Mouse (Mus musculus): ENCODE results near the gene Kng2.
"Not testable (repeated sequence)": the region's sequence is repeated elsewhere in the genome, so short reads cannot be mapped to it uniquely, and the experiment has no call there.

Kng2 gene

GRCm38 (mm10) chr16:23028966-23029600 is at the start of gene Kng2:
Gene Kng2, minus strand, starts transcription at chr16:23029482.
- in situ Hi-C loops (cut with MboI; ENCODE audit: unreplicated experiment in 2 of 2): loop anchor here in 1 of 2 experiments (25.0 kb wide), 1 partner anchor 717 kb away; no protein-coding TSS in a partner anchor

- in situ Hi-C loops (cut with MboI; ENCODE audit: unreplicated experiment in 2 of 2): loop anchor here in 1 of 2 experiments (25.0 kb wide), 1 partner anchor 560 kb away; no protein-coding TSS in a partner anchor
Measured at GRCm38 (mm10) chr16:23077516-23077915, 48.2 kb upstream of the Kng2 start.

GRCm38 (mm10) chr16:23060781-23061325 is 31.6 kb upstream of the Kng2 start:
- in situ Hi-C loops (cut with MboI; ENCODE audit: unreplicated experiment in 2 of 2): not testable (repeated sequence)

GRCm38 (mm10) chr16:23059630-23060029 is 30.3 kb upstream of the Kng2 start:
- in situ Hi-C loops (cut with MboI; ENCODE audit: unreplicated experiment in 2 of 2): not testable (repeated sequence)

- in situ Hi-C loops (cut with MboI; ENCODE audit: unreplicated experiment in 2 of 2): not testable (repeated sequence)
Measured at GRCm38 (mm10) chr16:23057668-23058447, 28.6 kb upstream of the Kng2 start, which contains the start of gene Kng1. Gene Kng1, plus strand, starts transcription at chr16:23057865.

- in situ Hi-C loops (cut with MboI; ENCODE audit: unreplicated experiment in 2 of 2): loop anchor here in 1 of 2 experiments (5.0 to 25.0 kb wide), 2 partner anchors 169 to 734 kb away; no protein-coding TSS in a partner anchor
Measured at GRCm38 (mm10) chr16:23046319-23046718, 17.0 kb upstream of the Kng2 start.

- in situ Hi-C loops (cut with MboI; ENCODE audit: unreplicated experiment in 2 of 2): loop anchor here in 1 of 2 experiments (25.0 kb wide), 1 partner anchor 729 kb away; no protein-coding TSS in a partner anchor
Measured at GRCm38 (mm10) chr16:23040876-23041275, 11.6 kb upstream of the Kng2 start.

- in situ Hi-C loops (cut with MboI; ENCODE audit: unreplicated experiment in 2 of 2): loop anchor here in 1 of 2 experiments (25.0 kb wide), 1 partner anchor 727 kb away; no protein-coding TSS in a partner anchor
Measured at GRCm38 (mm10) chr16:23039281-23039680, 10.0 kb upstream of the Kng2 start.

- in situ Hi-C loops (cut with MboI; ENCODE audit: unreplicated experiment in 2 of 2): loop anchor here in 1 of 2 experiments (25.0 kb wide), 1 partner anchor 725 kb away; no protein-coding TSS in a partner anchor
Measured at GRCm38 (mm10) chr16:23037744-23038143, 8.5 kb upstream of the Kng2 start.

- in situ Hi-C loops (cut with MboI; ENCODE audit: unreplicated experiment in 2 of 2): loop anchor here in 1 of 2 experiments (25.0 kb wide), 1 partner anchor 721 kb away; no protein-coding TSS in a partner anchor
Measured at GRCm38 (mm10) chr16:23033673-23034072, 4.4 kb upstream of the Kng2 start.

GRCm38 (mm10) chr16:23030673-23031435 is 1.6 kb upstream of the Kng2 start:
- in situ Hi-C loops (cut with MboI; ENCODE audit: unreplicated experiment in 2 of 2): loop anchor here in 1 of 2 experiments (25.0 kb wide), 1 partner anchor 719 kb away; no protein-coding TSS in a partner anchor

- in situ Hi-C loops (cut with MboI; ENCODE audit: unreplicated experiment in 2 of 2): loop anchor here in 1 of 2 experiments (25.0 kb wide), 1 partner anchor 715 kb away; no protein-coding TSS in a partner anchor
Measured at GRCm38 (mm10) chr16:23027341-23027740, 1.9 kb downstream of the Kng2 start.

- in situ Hi-C loops (cut with MboI; ENCODE audit: unreplicated experiment in 2 of 2): loop anchor here in 1 of 2 experiments (25.0 kb wide), 1 partner anchor 714 kb away; no protein-coding TSS in a partner anchor
Measured at GRCm38 (mm10) chr16:23026582-23026981, 2.7 kb downstream of the Kng2 start.

- in situ Hi-C loops (cut with MboI; ENCODE audit: unreplicated experiment in 2 of 2): loop anchor here in 1 of 2 experiments (25.0 kb wide), 1 partner anchor 713 kb away; no protein-coding TSS in a partner anchor
Measured at GRCm38 (mm10) chr16:23025111-23025510, 4.2 kb downstream of the Kng2 start.

GRCm38 (mm10) chr16:23020571-23020970 is 8.7 kb downstream of the Kng2 start:
- in situ Hi-C loops (cut with MboI; ENCODE audit: unreplicated experiment in 2 of 2): not testable (repeated sequence)

GRCm38 (mm10) chr16:23014645-23015044 is 14.6 kb downstream of the Kng2 start:
- in situ Hi-C loops (cut with MboI; ENCODE audit: unreplicated experiment in 2 of 2): not testable (repeated sequence)

- in situ Hi-C loops (cut with MboI; ENCODE audit: unreplicated experiment in 2 of 2): not testable (repeated sequence)
Measured at GRCm38 (mm10) chr16:23013786-23014185, 15.5 kb downstream of the Kng2 start.

GRCm38 (mm10) chr16:22996951-22997350 is 32.3 kb downstream of the Kng2 start:
- in situ Hi-C loops (cut with MboI; ENCODE audit: unreplicated experiment in 2 of 2): not testable (repeated sequence)

- in situ Hi-C loops (cut with MboI; ENCODE audit: unreplicated experiment in 2 of 2): loop anchor here in 1 of 2 experiments (10.0 kb wide), 1 partner anchor 477 kb away; no protein-coding TSS in a partner anchor
Measured at GRCm38 (mm10) chr16:22967383-22968030, 61.8 kb downstream of the Kng2 start.

Data from v-Abl transformed pro-B cells (cell line).